ENCODE assay signal across 11 mouse cellular contexts in the genomic region with DNA sequence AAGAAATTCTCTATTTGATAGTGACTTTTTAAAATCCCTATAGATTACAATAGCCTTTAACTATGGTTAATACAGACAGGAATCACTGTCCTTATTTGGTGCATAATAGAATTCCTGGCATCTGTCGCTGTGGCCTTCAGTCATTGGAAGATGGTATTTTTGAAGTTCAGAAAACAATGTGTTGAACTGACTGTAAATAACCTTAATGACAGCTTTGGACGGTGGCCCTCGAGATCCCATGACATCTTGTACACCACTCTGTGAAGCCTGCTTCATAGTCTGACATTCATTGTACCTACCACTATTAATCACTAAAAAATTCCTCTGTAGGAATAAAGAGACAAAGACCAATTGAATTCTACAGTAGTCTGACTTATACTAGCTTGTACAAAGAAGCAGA.
"Had no signal": no experiment of that assay in that cellular context is flagged by ENCODE, and none has a peak within 500 bp of the region (broad histone marks: within the 10 kb centered on the region; RNA-seq: fewer than 3 reads in every experiment).

No protein-coding gene starts in this region.

- H3K36me3 ChIP-seq: neural tube, embryonic 12.5 days; neural tube, embryonic 13.5 days; neural tube, embryonic 15.5 days; stomach, embryonic 15.5 days had no signal

- DNase-seq: thymus, adult 18-20 months; thymus, adult 2 months; thymus, postnatal 14 days; thymus, postnatal 25 days; thymus, postnatal 36 days; thymus, postnatal 4 days had no signal

- H3K4me3 ChIP-seq: neural tube, embryonic 12.5 days; neural tube, embryonic 13.5 days; neural tube, embryonic 15.5 days; stomach, embryonic 15.5 days had no signal

- H3K27me3 ChIP-seq: neural tube, embryonic 12.5 days; neural tube, embryonic 13.5 days; neural tube, embryonic 15.5 days; stomach, embryonic 15.5 days had no signal

- H3K4me1 ChIP-seq: neural tube, embryonic 12.5 days; neural tube, embryonic 13.5 days; neural tube, embryonic 15.5 days; stomach, embryonic 15.5 days had no signal

- H3K27ac ChIP-seq: neural tube, embryonic 12.5 days; neural tube, embryonic 13.5 days; neural tube, embryonic 15.5 days; stomach, embryonic 15.5 days; stomach, postnatal 0 days had no signal

- H3K9ac ChIP-seq: neural tube, embryonic 12.5 days; neural tube, embryonic 13.5 days; neural tube, embryonic 15.5 days; stomach, embryonic 15.5 days had no signal
